Mouse (Mus musculus) hindbrain, postnatal 0 days (tissue): Measurements from ENCODE around the gene Inpp4a. TPM values are rescaled to one million over a fixed set of nuclear protein-coding genes. Genes with fewer than 3 reads are reported as not detected.

ENCODE experiments used
- ATAC-seq: fragments of 200-750 bp; cut with Nextera tagmentation; 2 replicates; pipeline ENCODE4 v1.8.0; 2017; ENCODE audit warnings: mild to moderate bottlenecking, moderate TSS enrichment, moderate library complexity
- DNase-seq: peaks from one replicate; pipeline ENCODE4 v3.0.0-alpha.2; 2015; ENCODE audit warnings: low spot score
- H3K27ac ChIP-seq: fragments of 300-500 bp; sonication (generic); 2 replicates; pipeline ENCODE4 v1.5.1; 2014; ENCODE audit warnings: mild to moderate bottlenecking
- H3K27me3 ChIP-seq: fragments of 300-500 bp; sonication (generic); 2 replicates; pipeline ENCODE4 v1.6.1; 2014; ENCODE audit warnings: low read length, mixed read lengths; ENCODE audit not compliant: insufficient read depth
- H3K36me3 ChIP-seq: fragments of 300-500 bp; sonication (generic); 2 replicates; pipeline ENCODE4 v1.6.1; 2014; ENCODE audit warnings: low read length, mixed read lengths; ENCODE audit not compliant: insufficient read depth
- H3K4me1 ChIP-seq: fragments of 300-500 bp; sonication (generic); 2 replicates; pipeline ENCODE4 v1.6.1; 2014; ENCODE audit warnings: antibody characterized with exemption, low read length, mixed read lengths; ENCODE audit not compliant: insufficient read depth
- H3K4me2 ChIP-seq: fragments of 300-500 bp; sonication (generic); 2 replicates; pipeline ENCODE4 v1.6.1; 2014; ENCODE audit warnings: low read depth, mild to moderate bottlenecking, low read length, moderate library complexity, mixed read lengths
- H3K4me3 ChIP-seq: fragments of 300-500 bp; sonication (generic); 2 replicates; pipeline ENCODE4 v1.5.1; 2014; ENCODE audit warnings: low read length
- H3K9ac ChIP-seq: fragments of 300-500 bp; sonication (generic); replicated peaks from 2 replicates; pipeline ENCODE4 v1.6.1; 2014; ENCODE audit warnings: mild to moderate bottlenecking, low read length, moderate library complexity, mixed read lengths
- H3K9me3 ChIP-seq: fragments of 300-500 bp; sonication (generic); 2 replicates; pipeline ENCODE4 v1.6.1; 2016; ENCODE audit warnings: low read length, mixed read lengths
- CTCF ChIP-seq: IDR thresholded peaks from 2 replicates; pipeline ENCODE4 v1.5.1; 2016; ENCODE audit warnings: antibody characterized with exemption, control low read depth, low read depth
- WGBS: fragments of 180-500 bp; shearing (Covaris S2); extraction: QIAGEN DNeasy Blood & Tissue Kit; methylation state at CpG from one replicate; pipeline ENCODE4 v1.1.7; 2014; 5-methylcytosine and 5-hydroxymethylcytosine counted together
- polyA plus RNA-seq: library from polyadenylated mRNA; unstranded; fragments of >200 nt; fragmentation: Nextera tagmentation; extraction: Ambion mirVana; gene quantifications from 2 replicates; pipeline ENCODE4 v1.2.1, GENCODE M21; 2015
- total RNA-seq: library from RNA; depleted of rRNA; stranded (reverse); fragments of >200 nt; gene quantifications from 2 replicates; pipeline ENCODE4 v1.2.3, GENCODE M21; 2014

The Inpp4a gene
- total and polyA plus RNA-seq, 2 experiments from 2014 or later, result 53.6 to 82.5 TPM

GRCm38 (mm10) chr1:37359395-37360092, 59.9 kb downstream of the Inpp4a start:
- Histone ChIP-seq H3K9ac (no peak overlapping the region), H3K4me3 (no peak overlapping the region), H3K27me3 (no peaks in the 10 kb centered on the region), H3K4me1 (no peaks in the 10 kb centered on the region), H3K27ac (no peak overlapping the region), H3K9me3 (no peaks in the 10 kb centered on the region), H3K4me2 (no peak overlapping the region), H3K36me3 (peaks cover 22% of the 10 kb centered on the region; the same call in 1 of the 2 replicates)
- ATAC-seq (no peak), DNase-seq (no peak)
- 87% methylated on average over 6 of the region's 6 CpGs for WGBS
- no peak for TF ChIP-seq CTCF

- Histone ChIP-seq H3K4me1 (no peaks in the 10 kb centered on the region), H3K27ac (no peak overlapping the region), H3K4me2 (no peak overlapping the region), H3K9ac (no peak overlapping the region), H3K4me3 (no peak overlapping the region), H3K9me3 (no peaks in the 10 kb centered on the region), H3K36me3 (peaks cover 22% of the 10 kb centered on the region; the same call in 1 of the 2 replicates), H3K27me3 (no peaks in the 10 kb centered on the region)
- no peak for TF ChIP-seq CTCF
- no peak for ATAC-seq
- DNase-seq, result no peak
- WGBS, result 91% methylated on average over 3 of the region's 3 CpGs
Measured at GRCm38 (mm10) chr1:37360781-37361180, 61.1 kb downstream of the Inpp4a start.

GRCm38 (mm10) chr1:37362721-37363120, 63.1 kb downstream of the Inpp4a start:
- no peak for ATAC-seq
- no peaks in the 10 kb centered on the region for H3K4me1 ChIP-seq

GRCm38 (mm10) chr1:37368125-37368524, 68.5 kb downstream of the Inpp4a start:
- Histone ChIP-seq H3K9ac (no peak overlapping the region), H3K4me1 (no peaks in the 10 kb centered on the region), H3K36me3 (peaks cover 58% of the 10 kb centered on the region), H3K27ac (no peak overlapping the region), H3K9me3 (no peaks in the 10 kb centered on the region), H3K4me3 (no peak overlapping the region), H3K4me2 (no peak overlapping the region), H3K27me3 (no peaks in the 10 kb centered on the region)
- ATAC-seq (no peak), DNase-seq (no peak)
- no peak for TF ChIP-seq CTCF
- WGBS, result 92% methylated on average over 10 of the region's 10 CpGs

More at GRCm38 (mm10) chr1:37362721-37363120, 63.1 kb downstream of the Inpp4a start:
- Histone ChIP-seq H3K4me3 (no peak overlapping the region), H3K4me2 (no peak overlapping the region), H3K27ac (no peak overlapping the region), H3K9ac (no peak overlapping the region), H3K27me3 (no peaks in the 10 kb centered on the region), H3K36me3 (peaks cover 36% of the 10 kb centered on the region), H3K9me3 (no peaks in the 10 kb centered on the region)
- 85% methylated on average over 10 of the region's 10 CpGs for WGBS
- TF ChIP-seq CTCF, result no peak
- no peak for DNase-seq

GRCm38 (mm10) chr1:37368768-37369385, 69.2 kb downstream of the Inpp4a start:
- Histone ChIP-seq H3K4me3 (no peak overlapping the region), H3K9ac (no peak overlapping the region), H3K36me3 (peaks cover 57% of the 10 kb centered on the region), H3K27me3 (no peaks in the 10 kb centered on the region), H3K9me3 (no peaks in the 10 kb centered on the region), H3K4me1 (no peaks in the 10 kb centered on the region), H3K27ac (no peak overlapping the region), H3K4me2 (no peak overlapping the region)
- no peak for TF ChIP-seq CTCF
- DNase-seq, result no peak
- 90% methylated on average over 7 of the region's 7 CpGs for WGBS
- ATAC-seq, result no peak

- no peak for ATAC-seq
Measured at GRCm38 (mm10) chr1:37376177-37376576, 76.5 kb downstream of the Inpp4a start.

GRCm38 (mm10) chr1:37376751-37377150, 77.1 kb downstream of the Inpp4a start:
- WGBS, result 78% methylated on average over 2 of the region's 2 CpGs
- no peak overlapping the region for H3K27ac ChIP-seq
- no peaks in the 10 kb centered on the region for H3K4me1 ChIP-seq
- peaks cover 38% of the 10 kb centered on the region for H3K36me3 ChIP-seq
- H3K4me2 ChIP-seq, result no peak overlapping the region
- H3K4me3 ChIP-seq, result no peak overlapping the region
- DNase-seq (no peak), ATAC-seq (no peak)
- H3K9ac ChIP-seq, result no peak overlapping the region
- TF ChIP-seq CTCF, result no peak
- no peaks in the 10 kb centered on the region for H3K27me3 ChIP-seq
- H3K9me3 ChIP-seq, result no peaks in the 10 kb centered on the region

More at GRCm38 (mm10) chr1:37376177-37376576, 76.5 kb downstream of the Inpp4a start:
- Histone ChIP-seq H3K27me3 (no peaks in the 10 kb centered on the region), H3K36me3 (peaks cover 44% of the 10 kb centered on the region), H3K4me3 (no peak overlapping the region), H3K27ac (no peak overlapping the region), H3K9me3 (no peaks in the 10 kb centered on the region), H3K4me1 (no peaks in the 10 kb centered on the region), H3K4me2 (no peak overlapping the region), H3K9ac (no peak overlapping the region)
- DNase-seq, result no peak
- 90% methylated on average over 8 of the region's 8 CpGs for WGBS
- TF ChIP-seq CTCF, result no peak
